Comparison of ENCODE assay signal across 37 mouse cellular contexts in the genomic region with DNA sequence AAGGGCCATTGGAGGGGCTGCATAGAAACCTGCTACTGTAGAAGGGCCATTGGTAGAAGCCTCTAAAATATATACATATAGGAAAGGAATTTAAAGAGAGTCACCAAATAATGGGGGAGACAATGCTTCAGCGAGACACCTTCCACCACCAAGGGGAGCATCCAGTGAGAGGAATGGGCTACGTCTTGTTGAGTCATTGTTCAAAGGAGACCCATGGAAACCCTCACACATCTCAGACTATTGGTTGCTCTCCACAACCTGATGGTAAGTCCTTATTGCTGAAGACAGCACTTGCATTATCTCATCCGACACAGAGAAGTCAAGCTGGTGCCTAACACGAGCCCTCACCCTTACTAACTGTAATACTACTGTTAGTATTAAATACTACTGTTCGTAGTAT. TPM values are rescaled to one million over a fixed set of nuclear protein-coding genes. Genes with fewer than 3 reads are reported as not detected.
"Had no signal": no experiment of that assay in that cellular context is flagged by ENCODE, and none has a peak within 500 bp of the region (broad histone marks: within the 10 kb centered on the region; RNA-seq: fewer than 3 reads in every experiment).

No protein-coding gene starts in this region.

- H3K9ac ChIP-seq: heart, embryonic 12.5 days; heart, embryonic 13.5 days; heart, embryonic 15.5 days; hindbrain, embryonic 12.5 days; hindbrain, embryonic 13.5 days; hindbrain, embryonic 14.5 days; hindbrain, embryonic 15.5 days; kidney, embryonic 15.5 days had no signal

- H3K27me3 ChIP-seq: heart, embryonic 12.5 days; heart, embryonic 13.5 days; heart, embryonic 15.5 days; kidney, embryonic 15.5 days had no signal

- H3K36me3 ChIP-seq: hindbrain, embryonic 10.5 days; hindbrain, embryonic 12.5 days; hindbrain, embryonic 13.5 days; hindbrain, embryonic 15.5 days had no signal

- H3K9me3 ChIP-seq: heart, embryonic 10.5 days; heart, embryonic 12.5 days; heart, embryonic 13.5 days; heart, embryonic 15.5 days; hindbrain, embryonic 10.5 days; hindbrain, embryonic 12.5 days; hindbrain, embryonic 13.5 days; hindbrain, embryonic 15.5 days; kidney, embryonic 15.5 days had no signal

- ATAC-seq: hindbrain, embryonic 16.5 days; hindbrain, postnatal 0 days; inflammation-experienced regulatory T-cells, adult 6 months; intestine, postnatal 0 days had no signal

- H3K27ac ChIP-seq: heart, embryonic 10.5 days; hindbrain, embryonic 10.5 days; hindbrain, embryonic 12.5 days; hindbrain, embryonic 13.5 days; hindbrain, embryonic 14.5 days; hindbrain, embryonic 15.5 days; hindbrain, postnatal 0 days; kidney, embryonic 15.5 days; kidney, postnatal 0 days; layer of hippocampus, adult 2 months; left cerebral cortex, adult 2 months had no signal

- H3K4me2 ChIP-seq: heart, embryonic 11.5 days; heart, embryonic 12.5 days; heart, embryonic 13.5 days; heart, embryonic 15.5 days; hindbrain, embryonic 12.5 days; hindbrain, embryonic 13.5 days; hindbrain, embryonic 14.5 days; hindbrain, embryonic 15.5 days; kidney, embryonic 15.5 days had no signal

- DNase-seq: heart, postnatal 10 days; heart, postnatal 14 days; heart, postnatal 36 days; heart, postnatal 4 days; kidney, adult 11 months; kidney, adult 18-20 months; kidney, adult 2 months; kidney, adult 8-10 months; kidney, adult 9 months; kidney, postnatal 10 days; kidney, postnatal 14 days; kidney, postnatal 25 days; kidney, postnatal 36 days; kidney, postnatal 4 days; layer of hippocampus, adult 9-11 months; layer of hippocampus, postnatal 36 days had no signal

- H3K4me3 ChIP-seq: heart, embryonic 10.5 days; heart, embryonic 12.5 days; heart, embryonic 13.5 days; heart, embryonic 15.5 days; hindbrain, embryonic 10.5 days; hindbrain, embryonic 12.5 days; hindbrain, embryonic 13.5 days; hindbrain, embryonic 15.5 days; kidney, embryonic 15.5 days; layer of hippocampus, adult 2 months; left cerebral cortex, adult 2 months had no signal

RNA-seq across cellular contexts. Expression of gene Slc5a2, which starts 9.7 kb away (rescaled TPM):
- polyA plus RNA-seq: heart, embryonic 13.5 days; heart, embryonic 15.5 days; hindbrain, embryonic 11.5 days; hindbrain, embryonic 12.5 days; hindbrain, embryonic 13.5 days; hindbrain, embryonic 14.5 days; hindbrain, embryonic 15.5 days; inflammation-experienced regulatory T-cells, adult 6 months; intestine, embryonic 14.5 days; intestine, postnatal 0 days; large intestine, adult 2 months had no signal
